Mouse (Mus musculus): ENCODE data around the gene Notch4.

- no peak for TF ChIP-seq CTCF (IDR thresholded peaks at IDR 0.05; ENCODE audit: low read depth)
- TF ChIP-seq EP300 (IDR thresholded peaks at IDR 0.05; ENCODE audit: low read depth): no peak
Observed at GRCm38 (mm10) chr17:34547601-34548000, 16.5 kb upstream of the Notch4 start.

Data from heart, postnatal 0 days (tissue).